Mouse (Mus musculus) R1 (cell line): ENCODE results near the gene Sirt6.

Experiments
- DNase-seq: peaks from one replicate; pipeline ENCODE4 v3.0.0-alpha.2; 2018; ENCODE audit warnings: low read depth, low spot score

The Sirt6 gene

GRCm38 (mm10) chr10:81626101-81626993 lies 1.2 kb downstream of the Sirt6 start:
- peak; percentile 86 for DNase-seq

GRCm38 (mm10) chr10:81623441-81623840 lies 4.2 kb downstream of the Sirt6 start:
- peak; percentile 96 for DNase-seq

GRCm38 (mm10) chr10:81620786-81621185 lies 6.8 kb downstream of the Sirt6 start:
- DNase-seq, result peak; percentile 83

GRCm38 (mm10) chr10:81619976-81620375 lies 7.6 kb downstream of the Sirt6 start:
- no peak for DNase-seq

GRCm38 (mm10) chr10:81615486-81615885 lies 12.1 kb downstream of the Sirt6 start:
- peak; percentile 92 for DNase-seq

- peak; percentile 59 for DNase-seq
Observed at GRCm38 (mm10) chr10:81612779-81613178, 14.8 kb downstream of the Sirt6 start.

GRCm38 (mm10) chr10:81608308-81608707 lies 19.3 kb downstream of the Sirt6 start:
- DNase-seq, result no peak

GRCm38 (mm10) chr10:81605974-81606751 lies 21.4 kb downstream of the Sirt6 start, which contains the start of gene BC025920:
Gene BC025920 (plus strand): TSS chr10:81606270.
- DNase-seq, result peak; percentile 100

GRCm38 (mm10) chr10:81605666-81605973 lies 22.0 kb downstream of the Sirt6 start:
- DNase-seq, result no peak

GRCm38 (mm10) chr10:81604968-81605665 lies 22.5 kb downstream of the Sirt6 start:
- DNase-seq, result peak; percentile 91

- no peak for DNase-seq
Observed at GRCm38 (mm10) chr10:81604019-81604967, 23.3 kb downstream of the Sirt6 start.

GRCm38 (mm10) chr10:81602741-81603151 lies 24.9 kb downstream of the Sirt6 start:
- peak; percentile 84 for DNase-seq

GRCm38 (mm10) chr10:81601396-81601905 lies 26.1 kb downstream of the Sirt6 start:
- DNase-seq, result no peak

- DNase-seq, result peak; percentile 99
Observed at GRCm38 (mm10) chr10:81600738-81601203, 26.8 kb downstream of the Sirt6 start, which contains the start of gene Tle6. Gene Tle6 (minus strand): TSS chr10:81601073.

- DNase-seq, result no peak
Observed at GRCm38 (mm10) chr10:81600096-81600495, 27.5 kb downstream of the Sirt6 start.

- no peak for DNase-seq
Observed at GRCm38 (mm10) chr10:81599630-81600029, 28.0 kb downstream of the Sirt6 start.

GRCm38 (mm10) chr10:81598871-81599270 lies 28.7 kb downstream of the Sirt6 start:
- no peak for DNase-seq

GRCm38 (mm10) chr10:81598342-81598741 lies 29.3 kb downstream of the Sirt6 start:
- no peak for DNase-seq

GRCm38 (mm10) chr10:81597137-81597950 lies 30.3 kb downstream of the Sirt6 start:
- DNase-seq, result no peak

- DNase-seq, result no peak
Observed at GRCm38 (mm10) chr10:81596611-81597010, 31.0 kb downstream of the Sirt6 start.
